Mouse (Mus musculus): Measurements from ENCODE around the gene Sypl2. TPM values are rescaled to one million over a fixed set of nuclear protein-coding genes. Genes with fewer than 3 reads are reported as not detected.

The Sypl2 gene
- polyA plus RNA-seq, 1 experiment from 2014 or later = 0.39 TPM

GRCm38 (mm10) chr3:108202506-108202905 lies 23.9 kb downstream of the Sypl2 start:
- H3K36me3 ChIP-seq = peaks cover 67% of the 10 kb centered on the region
- H3K4me1 ChIP-seq = peaks cover 33% of the 10 kb centered on the region
- H3K4me3 ChIP-seq = no peak overlapping the region
- no peaks in the 10 kb centered on the region for H3K9me3 ChIP-seq
- H3K27ac ChIP-seq = no peak overlapping the region
- DNase-seq (ENCODE audit: low spot score) = no peak
- H3K27me3 ChIP-seq (ENCODE audit: insufficient read depth, poor library complexity, severe bottlenecking) = no peaks in the 10 kb centered on the region; the same call in 1 of the 2 replicates

- no peaks in the 10 kb centered on the region for H3K9me3 ChIP-seq
- H3K4me1 ChIP-seq = peaks cover 51% of the 10 kb centered on the region
- peak within 1 kb of the TSS; percentile 80 for H3K4me3 ChIP-seq
- H3K27ac ChIP-seq = peak within 1 kb of the TSS; percentile 90
- no peaks in the 10 kb centered on the region; the same call in 1 of the 2 replicates for H3K27me3 ChIP-seq (ENCODE audit: insufficient read depth, poor library complexity, severe bottlenecking)
- 2% methylated on average over 44 of the region's 44 CpGs for WGBS
- DNase-seq (ENCODE audit: low spot score) = peak; percentile 98
- peaks cover 48% of the 10 kb centered on the region for H3K36me3 ChIP-seq
These were observed 25.8 kb downstream of the Sypl2 start, which contains the start of gene Cyb561d1 for GRCm38 (mm10) chr3:108200329-108201323. TSS of gene Cyb561d1 (minus strand) at chr3:108201212.

- Histone ChIP-seq H3K9me3 (no peaks in the 10 kb centered on the region), H3K27ac (peak overlapping the region; percentile 90; the same call in 1 of the 2 replicates), H3K4me3 (0 out of 2 replicates have a peak overlapping the region, but pooled peaks have one; percentile 80), H3K36me3 (peaks cover 34% of the 10 kb centered on the region), H3K4me1 (peaks cover 59% of the 10 kb centered on the region), H3K27me3 (ENCODE audit: insufficient read depth, poor library complexity, severe bottlenecking) (no peaks in the 10 kb centered on the region; the same call in 1 of the 2 replicates)
- no peak for DNase-seq (ENCODE audit: low spot score)
- 91% methylated on average over 6 of the region's 6 CpGs for WGBS
These were observed 27.2 kb downstream of the Sypl2 start for GRCm38 (mm10) chr3:108199231-108199630.

GRCm38 (mm10) chr3:108197066-108197497 lies 29.4 kb downstream of the Sypl2 start:
- no peak for DNase-seq (ENCODE audit: low spot score)
- H3K4me3 ChIP-seq = peak overlapping the region; percentile 25; the same call in 1 of the 2 replicates
- no peaks in the 10 kb centered on the region for H3K9me3 ChIP-seq
- peak overlapping the region; percentile 53 for H3K27ac ChIP-seq
- peaks cover 60% of the 10 kb centered on the region for H3K4me1 ChIP-seq
- H3K27me3 ChIP-seq (ENCODE audit: insufficient read depth, poor library complexity, severe bottlenecking) = no peaks in the 10 kb centered on the region; the same call in 1 of the 2 replicates
- 19% methylated on average over 14 of the region's 14 CpGs for WGBS
- peaks cover 16% of the 10 kb centered on the region; the same call in 1 of the 2 replicates for H3K36me3 ChIP-seq

GRCm38 (mm10) chr3:108195941-108196590 lies 30.4 kb downstream of the Sypl2 start:
- H3K27me3 ChIP-seq (ENCODE audit: insufficient read depth, poor library complexity, severe bottlenecking) = no peaks in the 10 kb centered on the region; the same call in 1 of the 2 replicates
- H3K4me1 ChIP-seq = peaks cover 56% of the 10 kb centered on the region
- H3K27ac ChIP-seq = no peak overlapping the region
- no peaks in the 10 kb centered on the region for H3K9me3 ChIP-seq
- peaks cover 11% of the 10 kb centered on the region; the same call in 1 of the 2 replicates for H3K36me3 ChIP-seq
- WGBS = 62% methylated on average over 7 of the region's 7 CpGs
- H3K4me3 ChIP-seq = no peak overlapping the region
- no peak for DNase-seq (ENCODE audit: low spot score)

- no peak overlapping the region for H3K4me3 ChIP-seq
- H3K36me3 ChIP-seq = peaks cover 11% of the 10 kb centered on the region; the same call in 1 of the 2 replicates
- no peaks in the 10 kb centered on the region for H3K9me3 ChIP-seq
- peaks cover 56% of the 10 kb centered on the region for H3K4me1 ChIP-seq
- 74% methylated on average over 4 of the region's 4 CpGs for WGBS
- no peak for DNase-seq (ENCODE audit: low spot score)
- no peaks in the 10 kb centered on the region; the same call in 1 of the 2 replicates for H3K27me3 ChIP-seq (ENCODE audit: insufficient read depth, poor library complexity, severe bottlenecking)
- no peak overlapping the region for H3K27ac ChIP-seq
These were observed 31.2 kb downstream of the Sypl2 start for GRCm38 (mm10) chr3:108195287-108195686.

- peaks cover 11% of the 10 kb centered on the region for H3K27me3 ChIP-seq (ENCODE audit: insufficient read depth, poor library complexity, severe bottlenecking)
- no peak overlapping the region for H3K27ac ChIP-seq
- no peak overlapping the region for H3K4me3 ChIP-seq
- 0 out of 2 replicates have a peak, but pooled peaks cover 6% of the 10 kb centered on the region for H3K36me3 ChIP-seq
- peaks cover 55% of the 10 kb centered on the region for H3K4me1 ChIP-seq
- no peaks in the 10 kb centered on the region for H3K9me3 ChIP-seq
- WGBS = 39% methylated on average over 4 of the region's 4 CpGs
- no peak for DNase-seq (ENCODE audit: low spot score)
These were observed 32.8 kb downstream of the Sypl2 start for GRCm38 (mm10) chr3:108193686-108194085.

- no peak for DNase-seq (ENCODE audit: low spot score)
- Histone ChIP-seq H3K36me3 (no peaks in the 10 kb centered on the region), H3K27ac (no peak overlapping the region), H3K9me3 (no peaks in the 10 kb centered on the region), H3K27me3 (ENCODE audit: insufficient read depth, poor library complexity, severe bottlenecking) (peaks cover 42% of the 10 kb centered on the region), H3K4me3 (0 out of 2 replicates have a peak overlapping the region, but pooled peaks have one; percentile 3), H3K4me1 (peaks cover 39% of the 10 kb centered on the region)
- 55% methylated on average over 5 of the region's 5 CpGs for WGBS
These were observed 36.6 kb downstream of the Sypl2 start for GRCm38 (mm10) chr3:108189897-108190296.

GRCm38 (mm10) chr3:108188716-108189490 lies 37.5 kb downstream of the Sypl2 start:
- H3K27ac ChIP-seq = no peak overlapping the region
- no peaks in the 10 kb centered on the region for H3K36me3 ChIP-seq
- H3K27me3 ChIP-seq (ENCODE audit: insufficient read depth, poor library complexity, severe bottlenecking) = peaks cover 49% of the 10 kb centered on the region
- H3K9me3 ChIP-seq = no peaks in the 10 kb centered on the region
- peaks cover 35% of the 10 kb centered on the region for H3K4me1 ChIP-seq
- no peak overlapping the region for H3K4me3 ChIP-seq
- no peak for DNase-seq (ENCODE audit: low spot score)
- 60% methylated on average over 9 of the region's 9 CpGs for WGBS

- H3K36me3 ChIP-seq = no peaks in the 10 kb centered on the region
- peak overlapping the region; percentile 92; the same call in 1 of the 2 replicates for H3K4me3 ChIP-seq
- H3K4me1 ChIP-seq = peaks cover 26% of the 10 kb centered on the region
- H3K27me3 ChIP-seq (ENCODE audit: insufficient read depth, poor library complexity, severe bottlenecking) = peaks cover 53% of the 10 kb centered on the region
- no peak overlapping the region for H3K27ac ChIP-seq
- DNase-seq (ENCODE audit: low spot score) = no peak
- WGBS = 59% methylated on average over 20 of the region's 20 CpGs
- no peaks in the 10 kb centered on the region for H3K9me3 ChIP-seq
These were observed 39.2 kb downstream of the Sypl2 start for GRCm38 (mm10) chr3:108187111-108187795.

GRCm38 (mm10) chr3:108186098-108187047 lies 40.1 kb downstream of the Sypl2 start, which contains the start of gene Amigo1:
TSS of gene Amigo1 (plus strand) at chr3:108186335.
- peaks cover 53% of the 10 kb centered on the region for H3K27me3 ChIP-seq (ENCODE audit: insufficient read depth, poor library complexity, severe bottlenecking)
- DNase-seq (ENCODE audit: low spot score) = no peak
- H3K4me1 ChIP-seq = peaks cover 21% of the 10 kb centered on the region
- no peaks in the 10 kb centered on the region for H3K36me3 ChIP-seq
- H3K27ac ChIP-seq = peak within 1 kb of the TSS; percentile 85
- no peaks in the 10 kb centered on the region for H3K9me3 ChIP-seq
- peak within 1 kb of the TSS; percentile 92 for H3K4me3 ChIP-seq
- WGBS = 1% methylated on average over 100 of the region's 100 CpGs

All from heart, embryonic 10.5 days (tissue).